Mouse (Mus musculus): ENCODE results near the gene Tekt3. TPM values are rescaled to one million over a fixed set of nuclear protein-coding genes. Genes with fewer than 3 reads are reported as not detected.

Gene Tekt3
- polyA plus RNA-seq, 1 experiment from 2014 or later, result not detected

GRCm38 (mm10) chr11:63103256-63103655 is 41.8 kb downstream of the Tekt3 start:
- Histone ChIP-seq H3K9me3 (replicated peaks; ENCODE audit: control insufficient read depth, low read length) (no peaks in the 10 kb centered on the region), H3K4me3 (ENCODE audit: low read depth, low read length) (no peak overlapping the region), H3K36me3 (replicated peaks; ENCODE audit: control insufficient read depth, insufficient read depth, low read depth, low read length) (no peaks in the 10 kb centered on the region), H3K9ac (replicated peaks; ENCODE audit: low read length) (no peak overlapping the region), H3K4me2 (ENCODE audit: low read depth, low read length) (no peak overlapping the region), H3K4me1 (ENCODE audit: control insufficient read depth, insufficient read depth, low read length) (no peaks in the 10 kb centered on the region), H3K27me3 (ENCODE audit: control insufficient read depth, insufficient read depth, low read length) (no peaks in the 10 kb centered on the region), H3K27ac (replicated peaks; ENCODE audit: low read depth, low read length) (no peak overlapping the region)
- 80% methylated on average over 7 of the region's 7 CpGs for WGBS
- no peak for ATAC-seq (replicated peaks; ENCODE audit: insufficient number of reproducible peaks, low FRiP score, low TSS enrichment, low read depth)
- no peak for DNase-seq (ENCODE audit: low spot score)

- Histone ChIP-seq H3K36me3 (replicated peaks; ENCODE audit: control insufficient read depth, insufficient read depth, low read depth, low read length) (no peaks in the 10 kb centered on the region), H3K4me2 (ENCODE audit: low read depth, low read length) (no peak overlapping the region), H3K9ac (replicated peaks; ENCODE audit: low read length) (no peak overlapping the region), H3K4me1 (ENCODE audit: control insufficient read depth, insufficient read depth, low read length) (no peaks in the 10 kb centered on the region), H3K4me3 (ENCODE audit: low read depth, low read length) (no peak overlapping the region), H3K9me3 (replicated peaks; ENCODE audit: control insufficient read depth, low read length) (no peaks in the 10 kb centered on the region), H3K27ac (replicated peaks; ENCODE audit: low read depth, low read length) (no peak overlapping the region), H3K27me3 (ENCODE audit: control insufficient read depth, insufficient read depth, low read length) (no peaks in the 10 kb centered on the region)
- WGBS, result 89% methylated on average over 2 of the region's 2 CpGs
- ATAC-seq (replicated peaks; ENCODE audit: insufficient number of reproducible peaks, low FRiP score, low TSS enrichment, low read depth) (no peak), DNase-seq (ENCODE audit: low spot score) (no peak)
These were observed 42.6 kb downstream of the Tekt3 start for GRCm38 (mm10) chr11:63104026-63104425.

DNA sequence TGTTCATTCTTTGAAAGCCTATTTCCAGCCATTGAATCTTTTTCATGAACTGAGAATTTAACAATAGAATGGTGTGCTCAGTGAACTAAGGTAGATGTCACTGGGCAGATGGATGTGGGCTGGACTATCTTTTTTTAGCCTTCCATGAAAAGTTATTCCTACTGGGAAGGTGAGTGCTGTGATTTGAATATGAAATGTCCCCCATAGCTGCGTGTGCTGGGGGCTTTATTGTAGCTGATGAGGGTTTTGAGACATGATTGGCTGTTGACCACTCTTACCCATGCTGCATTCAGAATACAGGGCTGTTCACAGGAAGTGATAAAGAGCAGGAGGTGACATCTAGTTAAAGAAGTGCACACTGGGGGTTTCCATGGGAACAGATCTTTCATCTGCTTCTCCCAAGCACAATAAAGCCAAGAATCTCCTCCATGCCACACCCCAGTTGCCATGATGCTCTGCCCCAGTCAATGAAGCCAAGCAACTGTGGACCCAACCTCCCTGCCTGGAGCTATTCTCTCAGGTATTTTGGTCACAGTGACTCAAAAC is 47.8 kb downstream of the Tekt3 start:
- ATAC-seq (replicated peaks; ENCODE audit: insufficient number of reproducible peaks, low FRiP score, low TSS enrichment, low read depth) (no peak), DNase-seq (ENCODE audit: low spot score) (no peak)
- H3K4me3 ChIP-seq (ENCODE audit: low read depth, low read length), result no peak overlapping the region
- H3K27ac ChIP-seq (replicated peaks; ENCODE audit: low read depth, low read length), result no peak overlapping the region
- no peaks in the 10 kb centered on the region for H3K9me3 ChIP-seq (replicated peaks; ENCODE audit: control insufficient read depth, low read length)
- no peaks in the 10 kb centered on the region for H3K4me1 ChIP-seq (ENCODE audit: control insufficient read depth, insufficient read depth, low read length)
- WGBS, result 44% methylated on average over 1 of the region's 1 CpGs
- no peaks in the 10 kb centered on the region for H3K36me3 ChIP-seq (replicated peaks; ENCODE audit: control insufficient read depth, insufficient read depth, low read depth, low read length)
- no peaks in the 10 kb centered on the region for H3K27me3 ChIP-seq (ENCODE audit: control insufficient read depth, insufficient read depth, low read length)
- H3K9ac ChIP-seq (replicated peaks; ENCODE audit: low read length), result no peak overlapping the region
- H3K4me2 ChIP-seq (ENCODE audit: low read depth, low read length), result no peak overlapping the region

GRCm38 (mm10) chr11:63110329-63110728 is 48.9 kb downstream of the Tekt3 start:
- no peaks in the 10 kb centered on the region for H3K4me1 ChIP-seq (ENCODE audit: control insufficient read depth, insufficient read depth, low read length)
- no peak overlapping the region for H3K4me3 ChIP-seq (ENCODE audit: low read depth, low read length)
- H3K9ac ChIP-seq (replicated peaks; ENCODE audit: low read length), result no peak overlapping the region
- DNase-seq (ENCODE audit: low spot score) (no peak), ATAC-seq (replicated peaks; ENCODE audit: insufficient number of reproducible peaks, low FRiP score, low TSS enrichment, low read depth) (no peak)
- H3K36me3 ChIP-seq (replicated peaks; ENCODE audit: control insufficient read depth, insufficient read depth, low read depth, low read length), result no peaks in the 10 kb centered on the region
- H3K9me3 ChIP-seq (replicated peaks; ENCODE audit: control insufficient read depth, low read length), result no peaks in the 10 kb centered on the region
- H3K27ac ChIP-seq (replicated peaks; ENCODE audit: low read depth, low read length), result no peak overlapping the region
- WGBS, result 84% methylated on average over 3 of the region's 3 CpGs
- H3K4me2 ChIP-seq (ENCODE audit: low read depth, low read length), result no peak overlapping the region
- no peaks in the 10 kb centered on the region for H3K27me3 ChIP-seq (ENCODE audit: control insufficient read depth, insufficient read depth, low read length)

DNA sequence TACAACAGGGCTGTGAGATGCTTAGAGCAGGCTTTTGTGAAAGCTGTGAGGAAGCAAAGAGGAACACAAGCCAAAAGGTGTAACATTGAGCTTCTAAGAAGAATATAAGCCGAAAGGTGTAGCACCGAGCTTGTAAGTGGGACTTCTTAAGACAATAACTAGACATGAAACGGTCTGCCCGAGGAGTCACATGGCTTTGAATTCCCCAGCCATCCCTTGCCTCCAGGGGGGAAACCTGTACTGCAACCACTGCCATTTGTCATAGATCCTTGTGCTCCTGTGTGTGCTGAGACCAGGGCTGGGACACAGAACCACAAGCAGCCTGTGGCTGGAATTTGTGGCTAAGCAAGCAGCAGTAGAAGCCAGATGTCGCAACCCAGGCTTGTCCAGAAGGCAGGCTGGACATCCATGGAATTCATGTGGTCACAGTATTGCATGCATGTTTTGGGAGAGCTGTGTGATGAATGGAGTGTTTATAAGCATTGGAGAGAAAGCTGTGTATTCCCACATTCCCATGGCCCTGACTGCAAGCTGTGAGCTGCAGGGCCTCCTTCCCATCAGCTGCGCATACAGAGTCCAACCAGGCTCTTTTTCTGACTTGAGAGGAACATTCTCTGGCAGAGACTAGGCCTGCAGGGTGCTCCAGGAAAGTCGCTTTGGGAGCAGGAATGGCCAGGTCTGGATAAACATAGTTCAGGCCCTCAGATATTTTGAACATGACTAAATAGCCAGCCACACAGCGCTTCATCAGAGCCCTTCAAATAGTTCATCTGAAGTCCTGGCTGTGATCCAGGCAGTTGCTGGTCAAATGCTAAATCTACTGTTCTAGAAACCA is 53.6 kb downstream of the Tekt3 start:
- Histone ChIP-seq H3K4me3 (ENCODE audit: low read depth, low read length) (no peak overlapping the region), H3K27me3 (ENCODE audit: control insufficient read depth, insufficient read depth, low read length) (no peaks in the 10 kb centered on the region), H3K36me3 (replicated peaks; ENCODE audit: control insufficient read depth, insufficient read depth, low read depth, low read length) (no peaks in the 10 kb centered on the region), H3K9ac (replicated peaks; ENCODE audit: low read length) (no peak overlapping the region), H3K27ac (replicated peaks; ENCODE audit: low read depth, low read length) (no peak overlapping the region), H3K4me2 (ENCODE audit: low read depth, low read length) (no peak overlapping the region), H3K4me1 (ENCODE audit: control insufficient read depth, insufficient read depth, low read length) (no peaks in the 10 kb centered on the region), H3K9me3 (replicated peaks; ENCODE audit: control insufficient read depth, low read length) (no peaks in the 10 kb centered on the region)
- WGBS, result 88% methylated on average over 8 of the region's 8 CpGs
- DNase-seq (ENCODE audit: low spot score), result no peak
- ATAC-seq (replicated peaks; ENCODE audit: insufficient number of reproducible peaks, low FRiP score, low TSS enrichment, low read depth), result no peak

- ATAC-seq (replicated peaks; ENCODE audit: insufficient number of reproducible peaks, low FRiP score, low TSS enrichment, low read depth) (no peak), DNase-seq (ENCODE audit: low spot score) (no peak)
- Histone ChIP-seq H3K27me3 (ENCODE audit: control insufficient read depth, insufficient read depth, low read length) (no peaks in the 10 kb centered on the region), H3K4me3 (ENCODE audit: low read depth, low read length) (no peak overlapping the region), H3K4me1 (ENCODE audit: control insufficient read depth, insufficient read depth, low read length) (no peaks in the 10 kb centered on the region), H3K4me2 (ENCODE audit: low read depth, low read length) (no peak overlapping the region), H3K9me3 (replicated peaks; ENCODE audit: control insufficient read depth, low read length) (no peaks in the 10 kb centered on the region), H3K9ac (replicated peaks; ENCODE audit: low read length) (no peak overlapping the region), H3K36me3 (replicated peaks; ENCODE audit: control insufficient read depth, insufficient read depth, low read depth, low read length) (no peaks in the 10 kb centered on the region), H3K27ac (replicated peaks; ENCODE audit: low read depth, low read length) (no peak overlapping the region)
- 90% methylated on average over 5 of the region's 5 CpGs for WGBS
These were observed 55.2 kb downstream of the Tekt3 start for GRCm38 (mm10) chr11:63116652-63117051.

DNA sequence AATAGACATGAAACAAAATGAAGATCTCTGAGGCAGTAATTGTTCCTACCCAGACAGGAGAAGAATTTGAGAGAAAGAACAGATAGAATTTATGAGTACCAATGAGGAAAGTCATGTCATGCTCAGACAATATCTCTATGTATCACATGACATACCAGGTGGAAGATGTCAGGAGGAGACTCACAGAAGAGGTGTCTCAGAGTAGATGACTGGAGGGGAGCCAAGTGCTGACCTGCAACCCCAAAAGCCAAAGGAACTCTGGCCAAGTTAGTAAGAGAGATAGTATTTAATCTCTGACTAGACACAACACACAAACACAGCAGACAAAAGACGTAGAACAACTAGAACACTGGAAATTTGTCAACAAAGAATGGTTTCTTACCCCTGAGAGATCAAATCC is 55.8 kb downstream of the Tekt3 start:
- no peaks in the 10 kb centered on the region for H3K36me3 ChIP-seq (replicated peaks; ENCODE audit: control insufficient read depth, insufficient read depth, low read depth, low read length)
- H3K4me1 ChIP-seq (ENCODE audit: control insufficient read depth, insufficient read depth, low read length), result no peaks in the 10 kb centered on the region
- H3K9ac ChIP-seq (replicated peaks; ENCODE audit: low read length), result no peak overlapping the region
- no peaks in the 10 kb centered on the region for H3K27me3 ChIP-seq (ENCODE audit: control insufficient read depth, insufficient read depth, low read length)
- ATAC-seq (replicated peaks; ENCODE audit: insufficient number of reproducible peaks, low FRiP score, low TSS enrichment, low read depth), result no peak
- no peaks in the 10 kb centered on the region for H3K9me3 ChIP-seq (replicated peaks; ENCODE audit: control insufficient read depth, low read length)
- no peak overlapping the region for H3K27ac ChIP-seq (replicated peaks; ENCODE audit: low read depth, low read length)
- DNase-seq (ENCODE audit: low spot score), result no peak
- no peak overlapping the region for H3K4me3 ChIP-seq (ENCODE audit: low read depth, low read length)
- H3K4me2 ChIP-seq (ENCODE audit: low read depth, low read length), result no peak overlapping the region
- WGBS, result 86% methylated on average over 1 of the region's 1 CpGs

DNA sequence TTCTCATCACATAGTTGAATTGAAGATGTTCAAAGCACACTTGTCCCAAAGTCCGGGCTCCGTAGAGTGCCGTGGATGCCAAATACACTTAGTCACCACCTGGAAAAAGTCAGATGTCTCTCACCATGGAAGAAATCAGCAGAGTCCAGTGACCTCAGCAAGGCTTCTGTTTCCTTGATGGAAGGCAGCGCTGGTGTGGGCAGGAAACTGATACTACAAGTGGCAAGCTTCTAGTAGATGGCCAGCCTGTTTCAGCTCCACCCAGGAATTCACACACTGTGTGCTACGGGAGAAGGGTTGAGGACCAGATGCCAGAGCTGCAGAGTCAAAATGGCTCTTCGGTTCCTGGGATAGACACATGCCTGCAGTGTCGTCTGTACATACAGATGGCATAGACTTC is 58.3 kb downstream of the Tekt3 start:
- ATAC-seq (replicated peaks; ENCODE audit: insufficient number of reproducible peaks, low FRiP score, low TSS enrichment, low read depth) (no peak), DNase-seq (ENCODE audit: low spot score) (no peak)
- H3K4me3 ChIP-seq (ENCODE audit: low read depth, low read length), result no peak overlapping the region
- H3K27me3 ChIP-seq (ENCODE audit: control insufficient read depth, insufficient read depth, low read length), result no peaks in the 10 kb centered on the region
- no peak overlapping the region for H3K9ac ChIP-seq (replicated peaks; ENCODE audit: low read length)
- 86% methylated on average over 7 of the region's 7 CpGs for WGBS
- no peaks in the 10 kb centered on the region for H3K9me3 ChIP-seq (replicated peaks; ENCODE audit: control insufficient read depth, low read length)
- no peaks in the 10 kb centered on the region for H3K4me1 ChIP-seq (ENCODE audit: control insufficient read depth, insufficient read depth, low read length)
- no peak overlapping the region for H3K4me2 ChIP-seq (ENCODE audit: low read depth, low read length)
- no peaks in the 10 kb centered on the region for H3K36me3 ChIP-seq (replicated peaks; ENCODE audit: control insufficient read depth, insufficient read depth, low read depth, low read length)
- H3K27ac ChIP-seq (replicated peaks; ENCODE audit: low read depth, low read length), result no peak overlapping the region

Measured in embryonic facial prominence, embryonic 11.5 days (tissue).